Mouse (Mus musculus) ovary, postnatal 10 days (tissue): Measurements from ENCODE around the gene Hprt.
"Not testable (repeated sequence)": the region's sequence is repeated elsewhere in the genome, so short reads cannot be mapped to it uniquely, and the experiment has no call there.

Experiments
- DNase-seq: peaks from one replicate; pipeline ENCODE4 v3.0.0; 2022; ENCODE audit warnings: low spot score

Hprt gene

GRCm38 (mm10) chrX:52987905-52988783 lies at the start of gene Hprt:
Hprt (plus strand) TSS chrX:52988137.
- peak; percentile 36 for DNase-seq

- DNase-seq: no peak
These were observed 42.4 kb upstream of the Hprt start for GRCm38 (mm10) chrX:52945509-52945908.

- DNase-seq: no peak
These were observed 38.2 kb upstream of the Hprt start for GRCm38 (mm10) chrX:52949713-52950112.

GRCm38 (mm10) chrX:52956942-52957341 lies 31.0 kb upstream of the Hprt start:
- no peak for DNase-seq

- no peak for DNase-seq
These were observed 26.3 kb upstream of the Hprt start for GRCm38 (mm10) chrX:52961559-52962110.

GRCm38 (mm10) chrX:52965149-52965548 lies 22.8 kb upstream of the Hprt start:
- DNase-seq: no peak

GRCm38 (mm10) chrX:52971211-52972006 lies 16.5 kb upstream of the Hprt start:
- no peak for DNase-seq

- no peak for DNase-seq
These were observed 15.8 kb upstream of the Hprt start for GRCm38 (mm10) chrX:52972129-52972528.

- DNase-seq: no peak
These were observed 15.3 kb upstream of the Hprt start for GRCm38 (mm10) chrX:52972680-52973079.

- no peak for DNase-seq
These were observed 9.4 kb upstream of the Hprt start for GRCm38 (mm10) chrX:52978576-52978975.

GRCm38 (mm10) chrX:52981378-52981777 lies 6.6 kb upstream of the Hprt start:
- DNase-seq: no peak

- DNase-seq: not testable (repeated sequence)
These were observed 6.8 kb downstream of the Hprt start for GRCm38 (mm10) chrX:52994726-52995125.

GRCm38 (mm10) chrX:53004887-53005286 lies 16.9 kb downstream of the Hprt start:
- DNase-seq: not testable (repeated sequence)

- DNase-seq: no peak
These were observed 18.1 kb downstream of the Hprt start for GRCm38 (mm10) chrX:53006062-53006461.

- no peak for DNase-seq
These were observed 27.6 kb downstream of the Hprt start for GRCm38 (mm10) chrX:53015549-53015948.

GRCm38 (mm10) chrX:53023021-53023420 lies 35.1 kb downstream of the Hprt start:
- no peak for DNase-seq

- DNase-seq: not testable (repeated sequence)
These were observed 36.3 kb downstream of the Hprt start for GRCm38 (mm10) chrX:53024268-53024667.

GRCm38 (mm10) chrX:53025471-53026223 lies 37.7 kb downstream of the Hprt start:
- no peak for DNase-seq

- DNase-seq: no peak
These were observed 41.6 kb downstream of the Hprt start for GRCm38 (mm10) chrX:53029559-53029958.

GRCm38 (mm10) chrX:53038194-53038593 lies 50.3 kb downstream of the Hprt start:
- DNase-seq: no peak

GRCm38 (mm10) chrX:53039651-53040050 lies 51.7 kb downstream of the Hprt start:
- DNase-seq: no peak

- no peak for DNase-seq
These were observed 52.2 kb downstream of the Hprt start for GRCm38 (mm10) chrX:53040138-53040537.
